Comparison of ENCODE assay signal across 11 mouse cellular contexts in the genomic region with DNA sequence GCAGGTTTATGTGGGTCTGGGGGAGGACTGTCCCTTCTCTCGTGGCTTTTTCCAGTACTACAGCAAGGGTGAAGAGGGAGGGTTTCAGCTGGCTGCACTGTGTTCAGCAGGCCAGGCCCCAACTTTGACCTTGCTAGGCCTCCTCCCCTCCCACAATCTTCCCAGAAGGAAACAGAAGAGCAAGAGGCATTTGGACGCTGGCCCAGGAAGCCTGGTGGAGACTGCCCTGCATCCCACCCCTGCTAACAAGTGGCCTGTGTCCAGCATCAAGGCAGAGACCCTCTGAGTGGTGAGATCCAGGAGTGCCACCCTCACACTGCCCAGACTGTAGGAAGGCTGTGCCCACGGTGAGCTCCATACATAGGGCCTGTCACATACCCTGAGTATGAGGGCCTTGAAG. TPM values are rescaled to one million over a fixed set of nuclear protein-coding genes. Genes with fewer than 3 reads are reported as not detected.
DNase-seq lines count a peak whose midpoint lies in the region; ATAC-seq and TF ChIP-seq lines count a peak whose summit lies in the region.
"Had no signal": no experiment of that assay in that cellular context is flagged by ENCODE, and none has a peak within 500 bp of the region (broad histone marks: within the 10 kb centered on the region; RNA-seq: fewer than 3 reads in every experiment).

No protein-coding gene starts in this region.

- TF ChIP-seq CTCF in forebrain, postnatal 0 days (IDR thresholded peaks at IDR 0.05; ENCODE audit: low read depth): no peak

- peaks cover 10% of the 10 kb centered on the region for H3K27me3 ChIP-seq in liver, embryonic 15.5 days
- H3K27me3 ChIP-seq in liver, embryonic 11.5 days (replicated peaks; ENCODE audit: control insufficient read depth, insufficient read depth, low read length): no peaks in the 10 kb centered on the region
- no peaks in the 10 kb centered on the region for H3K27me3 ChIP-seq in lung, embryonic 16.5 days (ENCODE audit: control insufficient read depth, insufficient read depth, low read depth, low read length)
- H3K27me3 ChIP-seq in forebrain, postnatal 0 days (ENCODE audit: insufficient read depth, low read length): no peaks in the 10 kb centered on the region
- H3K27me3 ChIP-seq: neural tube, embryonic 13.5 days had no signal

- peaks cover 5% of the 10 kb centered on the region for H3K4me1 ChIP-seq in liver, embryonic 15.5 days (replicated peaks)
- no peaks in the 10 kb centered on the region for H3K4me1 ChIP-seq in liver, embryonic 11.5 days (replicated peaks; ENCODE audit: control insufficient read depth, insufficient read depth, low read length)
- H3K4me1 ChIP-seq in lung, embryonic 16.5 days (replicated peaks; ENCODE audit: control insufficient read depth, insufficient read depth, low read length): peaks cover 27% of the 10 kb centered on the region
- H3K4me1 ChIP-seq in forebrain, postnatal 0 days (ENCODE audit: insufficient read depth): no peaks in the 10 kb centered on the region

- H3K36me3 ChIP-seq in liver, embryonic 15.5 days (replicated peaks): no peaks in the 10 kb centered on the region
- no peaks in the 10 kb centered on the region for H3K36me3 ChIP-seq in liver, embryonic 11.5 days (ENCODE audit: control insufficient read depth, insufficient read depth, low read length)
- H3K36me3 ChIP-seq in lung, embryonic 16.5 days (ENCODE audit: control insufficient read depth, insufficient read depth, low read length): no peaks in the 10 kb centered on the region
- H3K36me3 ChIP-seq in forebrain, postnatal 0 days (ENCODE audit: insufficient read depth): no peaks in the 10 kb centered on the region
- H3K36me3 ChIP-seq: neural tube, embryonic 13.5 days had no signal

- no peak overlapping the region for H3K9ac ChIP-seq in liver, embryonic 15.5 days
- no peak overlapping the region for H3K9ac ChIP-seq in liver, embryonic 11.5 days (ENCODE audit: low read depth, low read length)
- no peak overlapping the region for H3K9ac ChIP-seq in lung, embryonic 16.5 days (ENCODE audit: low read length)
- H3K9ac ChIP-seq in forebrain, postnatal 0 days: no peak overlapping the region
- H3K9ac ChIP-seq: liver, embryonic 14.5 days; neural tube, embryonic 13.5 days had no signal

- H3K27ac ChIP-seq in liver, embryonic 15.5 days (replicated peaks): no peak overlapping the region
- no peak overlapping the region for H3K27ac ChIP-seq in liver, embryonic 11.5 days (ENCODE audit: low read depth, low read length)
- no peak overlapping the region for H3K27ac ChIP-seq in lung, embryonic 16.5 days (ENCODE audit: low read length)
- no peak overlapping the region for H3K27ac ChIP-seq in forebrain, postnatal 0 days (ENCODE audit: low read depth, low read length)
- H3K27ac ChIP-seq: liver, embryonic 14.5 days; neural tube, embryonic 13.5 days had no signal

- no peak overlapping the region for H3K4me3 ChIP-seq in liver, embryonic 15.5 days (replicated peaks)
- no peak overlapping the region for H3K4me3 ChIP-seq in liver, embryonic 11.5 days (ENCODE audit: low read depth, low read length)
- no peak overlapping the region for H3K4me3 ChIP-seq in lung, embryonic 16.5 days (ENCODE audit: low read length)
- H3K4me3 ChIP-seq in forebrain, postnatal 0 days (ENCODE audit: low read depth, low read length): no peak overlapping the region
- H3K4me3 ChIP-seq: neural tube, embryonic 13.5 days had no signal

- H3K9me3 ChIP-seq in liver, embryonic 15.5 days (replicated peaks): no peaks in the 10 kb centered on the region
- no peaks in the 10 kb centered on the region for H3K9me3 ChIP-seq in liver, embryonic 11.5 days (ENCODE audit: control insufficient read depth, low read length)
- H3K9me3 ChIP-seq in lung, embryonic 16.5 days (ENCODE audit: control insufficient read depth, low read length): no peaks in the 10 kb centered on the region
- no peaks in the 10 kb centered on the region for H3K9me3 ChIP-seq in forebrain, postnatal 0 days (ENCODE audit: low read length)
- H3K9me3 ChIP-seq: neural tube, embryonic 13.5 days had no signal

- no peak overlapping the region for H3K4me2 ChIP-seq in liver, embryonic 15.5 days
- H3K4me2 ChIP-seq in liver, embryonic 11.5 days: no peak overlapping the region
- no peak overlapping the region for H3K4me2 ChIP-seq in lung, embryonic 16.5 days (ENCODE audit: low read depth, low read length)
- H3K4me2 ChIP-seq in forebrain, postnatal 0 days (ENCODE audit: low read depth): no peak overlapping the region
- H3K4me2 ChIP-seq: neural tube, embryonic 13.5 days had no signal

- DNase-seq in liver, embryonic 11.5 days (ENCODE audit: low spot score): no peak
- DNase-seq in adrenal gland, postnatal 25 days: peak; percentile 50
- DNase-seq in kidney, adult 11 months: peak; percentile 61
- no peak for DNase-seq in forebrain, postnatal 0 days
- no peak for DNase-seq in embryo, embryonic 11 days
- DNase-seq in layer of hippocampus, postnatal 36 days: no peak

- 56% methylated on average over 3 of the region's 3 CpGs for WGBS in liver, embryonic 15.5 days (ENCODE audit: insufficient replicate concordance)
- WGBS in liver, embryonic 11.5 days: 54% methylated on average over 3 of the region's 3 CpGs
- 36% methylated on average over 3 of the region's 3 CpGs for WGBS in lung, embryonic 16.5 days
- WGBS in forebrain, postnatal 0 days: 70% methylated on average over 3 of the region's 3 CpGs

- ATAC-seq in liver, embryonic 15.5 days (ENCODE audit: insufficient read depth): peak; percentile 32; the same call in 1 of the 2 replicates
- ATAC-seq in liver, embryonic 11.5 days (replicated peaks; ENCODE audit: low FRiP score): no peak
- ATAC-seq in lung, embryonic 16.5 days (ENCODE audit: low read depth): 0 out of 2 replicates have a peak, but pooled peaks have one; percentile 8
- ATAC-seq in forebrain, postnatal 0 days: no peak

RNA-seq across cellular contexts. Expression of a gene that starts 27.8 kb away (rescaled TPM):
- polyA plus RNA-seq in liver, embryonic 15.5 days (2015; fragmentation: Nextera tagmentation; extraction: Ambion mirVana): 2.8 and 3.1 TPM in 2 replicates
- polyA plus RNA-seq in liver, embryonic 11.5 days (2014; fragmentation: Nextera tagmentation; extraction: Ambion mirVana): 7.1 and 10.5 TPM in 2 replicates
- total RNA-seq in adrenal gland, postnatal 25 days (2021): 17.7 and 24.8 TPM in 2 replicates
- 20.5 and 22.0 TPM in 2 replicates for polyA plus RNA-seq in lung, embryonic 16.5 days (2015; fragmentation: Nextera tagmentation; extraction: Ambion mirVana)
- total RNA-seq in forebrain, postnatal 0 days (2014; rRNA removed): 23.8 and 38.7 TPM in 2 replicates
- polyA plus RNA-seq in forebrain, postnatal 0 days (2015; fragmentation: Nextera tagmentation; extraction: Ambion mirVana): 5.0 and 6.8 TPM in 2 replicates
- total RNA-seq in layer of hippocampus, postnatal 36 days (2021): 10 to 100 TPM; 30.4 to 31.4 TPM

RNA-seq across cellular contexts. Expression of a gene that starts 35.5 kb away (rescaled TPM):
- 55.1 and 64.6 TPM in 2 replicates for polyA plus RNA-seq in liver, embryonic 15.5 days (2015; fragmentation: Nextera tagmentation; extraction: Ambion mirVana)
- polyA plus RNA-seq in liver, embryonic 11.5 days (2014; fragmentation: Nextera tagmentation; extraction: Ambion mirVana): 161 and 181 TPM in 2 replicates
- 159 and 211 TPM in 2 replicates for total RNA-seq in adrenal gland, postnatal 25 days (2021)
- polyA plus RNA-seq in lung, embryonic 16.5 days (2015; fragmentation: Nextera tagmentation; extraction: Ambion mirVana): 371 and 375 TPM in 2 replicates
- 63.9 and 64.6 TPM in 2 replicates for total RNA-seq in forebrain, postnatal 0 days (2014; rRNA removed)
- 52.8 and 67.3 TPM in 2 replicates for polyA plus RNA-seq in forebrain, postnatal 0 days (2015; fragmentation: Nextera tagmentation; extraction: Ambion mirVana)
- 10 to 100 TPM; 55.1 to 56.1 TPM for total RNA-seq in layer of hippocampus, postnatal 36 days (2021)

RNA-seq across cellular contexts. Expression of a gene that starts 42.2 kb away (rescaled TPM):
- not detected in 2 replicates for polyA plus RNA-seq in liver, embryonic 15.5 days (2015; fragmentation: Nextera tagmentation; extraction: Ambion mirVana)
- not detected in 2 replicates for polyA plus RNA-seq in liver, embryonic 11.5 days (2014; fragmentation: Nextera tagmentation; extraction: Ambion mirVana)
- not detected in 2 replicates for total RNA-seq in adrenal gland, postnatal 25 days (2021)
- polyA plus RNA-seq in lung, embryonic 16.5 days (2015; fragmentation: Nextera tagmentation; extraction: Ambion mirVana): not detected in 2 replicates
- not detected in 2 replicates for total RNA-seq in forebrain, postnatal 0 days (2014; rRNA removed)
- not detected in 2 replicates for polyA plus RNA-seq in forebrain, postnatal 0 days (2015; fragmentation: Nextera tagmentation; extraction: Ambion mirVana)
- total RNA-seq in layer of hippocampus, postnatal 36 days (2021): not detected
- total RNA-seq: layer of hippocampus, adult 18-20 months had no signal
- polyA plus RNA-seq: liver, embryonic 14.5 days; neural tube, embryonic 13.5 days had no signal

RNA-seq across cellular contexts. Expression of a gene that starts 60.0 kb away (rescaled TPM):
- 55.6 and 63.7 TPM in 2 replicates for polyA plus RNA-seq in liver, embryonic 15.5 days (2015; fragmentation: Nextera tagmentation; extraction: Ambion mirVana)
- 36.1 and 40.1 TPM in 2 replicates for polyA plus RNA-seq in liver, embryonic 11.5 days (2014; fragmentation: Nextera tagmentation; extraction: Ambion mirVana)
- 290 and 352 TPM in 2 replicates for total RNA-seq in adrenal gland, postnatal 25 days (2021)
- polyA plus RNA-seq in lung, embryonic 16.5 days (2015; fragmentation: Nextera tagmentation; extraction: Ambion mirVana): 43.0 and 44.8 TPM in 2 replicates
- total RNA-seq in forebrain, postnatal 0 days (2014; rRNA removed): 7.8 and 10.0 TPM in 2 replicates
- polyA plus RNA-seq in forebrain, postnatal 0 days (2015; fragmentation: Nextera tagmentation; extraction: Ambion mirVana): 4.8 and 6.2 TPM in 2 replicates
- 1 to 10 TPM; 1.3 to 2.3 TPM for total RNA-seq in layer of hippocampus, postnatal 36 days (2021)

Comparison
In these comparisons a context has a peak if more than half of its experiments do, and no peak if none do; other contexts are left out.
1. ATAC-seq: peak in liver, embryonic 15.5 days (single experiment) and lung, embryonic 16.5 days (single experiment); none in liver, embryonic 11.5 days (single experiment) and forebrain, postnatal 0 days (single experiment).
2. DNase-seq: peak in adrenal gland, postnatal 25 days (single experiment) and kidney, adult 11 months (single experiment); none in liver, embryonic 11.5 days (single experiment), forebrain, postnatal 0 days (single experiment), embryo, embryonic 11 days (single experiment) and layer of hippocampus, postnatal 36 days (0 of 2).